Mouse (Mus musculus) cerebellum, adult 2 months (tissue): Measurements from ENCODE around the gene Bcas3. TPM values are rescaled to one million over a fixed set of nuclear protein-coding genes. Genes with fewer than 3 reads are reported as not detected.
A peak's percentile ranks its signal among the peaks of the same experiment; 100 is the strongest.

Experiments used
- DNase-seq, 2 experiments: peaks; one replicate each; pipeline ENCODE4 v3.0.0; 2021
- H3K27ac ChIP-seq: fragments of 200-500 bp; 2 replicates; pipeline ENCODE4 v1.5.1; 2012; ENCODE audit warnings: low read length, control low read depth, inconsistent platforms; ENCODE audit not compliant: insufficient read depth
- H3K27me3 ChIP-seq: fragments of 200-500 bp; 2 replicates; pipeline ENCODE4 v1.6.1; 2012; ENCODE audit warnings: inconsistent platforms, mild to moderate bottlenecking, low read length, moderate library complexity; ENCODE audit not compliant: control insufficient read depth, insufficient read depth
- H3K4me1 ChIP-seq: fragments of 200-500 bp; 2 replicates; pipeline ENCODE4 v1.6.1; 2011; ENCODE audit warnings: low read length; ENCODE audit not compliant: control insufficient read depth, insufficient read depth
- H3K4me3 ChIP-seq: fragments of 200-500 bp; replicated peaks from 2 replicates; pipeline ENCODE3; 2011; ENCODE audit warnings: mild to moderate bottlenecking, low read depth, low read length, control low read depth; ENCODE audit not compliant: insufficient read depth
- CTCF ChIP-seq: fragments of 200-500 bp; IDR thresholded peaks from 2 replicates; pipeline ENCODE4 v1.5.1; 2011; ENCODE audit warnings: low read depth, mild to moderate bottlenecking, control low read depth, low read length, moderate library complexity, borderline replicate concordance; ENCODE audit not compliant: insufficient read depth
- POLR2A ChIP-seq: fragments of 200-500 bp; IDR thresholded peaks from 2 replicates; pipeline ENCODE4 v1.6.1; 2011; ENCODE audit warnings: low read length, control low read depth, borderline replicate concordance; ENCODE audit not compliant: insufficient read depth
- WGBS: fragments of 180-500 bp; shearing (Covaris S2); methylation state at CpG from one replicate; pipeline ENCODE4 v1.1.7; 2018; 5-methylcytosine and 5-hydroxymethylcytosine counted together
- polyA plus RNA-seq: library from polyadenylated mRNA; depleted of rRNA; stranded (reverse); fragments of >200 nt; gene quantifications from 2 replicates; pipeline ENCODE4 v1.2.3, GENCODE M21; 2012

Bcas3 gene
- polyA plus RNA-seq, 1 experiment, result 44.4 TPM

- no peak for TF ChIP-seq CTCF
- no peak for TF ChIP-seq POLR2A
- peaks cover 3% of the 10 kb centered on the region; the same call in 1 of the 2 replicates for H3K4me1 ChIP-seq
- no peak overlapping the region for H3K4me3 ChIP-seq
- H3K27me3 ChIP-seq, result peaks cover 45% of the 10 kb centered on the region; the same call in 1 of the 2 replicates
- DNase-seq, result no peak
- no peak overlapping the region for H3K27ac ChIP-seq
- 7% methylated on average over 16 of the region's 16 CpGs for WGBS
Observed at GRCm38 (mm10) chr11:85835753-85836522, 483.0 kb downstream of the Bcas3 start.

DNA sequence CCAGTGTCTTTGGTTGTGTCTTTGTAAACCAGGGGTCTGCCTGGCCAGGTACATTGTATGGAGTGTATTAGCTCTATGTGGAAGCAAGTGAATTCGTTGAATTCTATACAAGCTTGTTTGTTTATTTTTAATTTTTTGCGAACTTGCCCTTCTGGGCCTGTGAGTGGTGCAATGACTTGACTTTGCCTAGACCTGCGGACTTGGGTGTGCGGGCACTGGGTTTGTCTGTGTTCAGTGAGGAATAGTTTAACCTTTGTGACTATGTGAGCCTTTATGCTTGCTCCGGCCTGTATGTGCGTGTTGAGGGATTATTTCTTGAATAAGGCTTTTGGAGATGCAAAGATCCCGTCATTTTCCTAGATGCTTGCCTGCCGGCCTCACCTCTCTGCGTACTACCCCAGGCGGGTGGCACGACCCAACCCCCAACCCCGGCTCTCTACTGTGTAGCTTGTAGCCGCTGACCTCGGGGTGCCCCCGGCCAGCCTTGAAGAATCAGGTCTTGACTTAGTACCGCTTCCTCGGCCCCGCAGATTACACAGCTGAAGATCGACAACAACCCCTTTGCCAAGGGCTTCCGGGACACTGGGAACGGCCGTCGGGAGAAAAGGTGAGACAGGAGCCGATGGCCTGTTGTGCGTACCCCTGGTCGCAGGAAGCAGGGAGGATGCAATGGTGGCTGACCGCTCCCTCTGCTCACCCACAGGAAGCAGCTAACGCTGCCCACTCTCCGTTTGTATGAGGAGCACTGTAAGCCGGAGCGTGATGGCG is 483.7 kb downstream of the Bcas3 start:
- H3K4me3 ChIP-seq, result no peak overlapping the region
- no peak for TF ChIP-seq CTCF
- TF ChIP-seq POLR2A, result no peak
- H3K27me3 ChIP-seq, result peaks cover 49% of the 10 kb centered on the region; the same call in 1 of the 2 replicates
- 8% methylated on average over 32 of the region's 32 CpGs for WGBS
- H3K27ac ChIP-seq, result no peak overlapping the region
- peak in 1 of 2 experiments; percentile 35 for DNase-seq
- H3K4me1 ChIP-seq, result peaks cover 3% of the 10 kb centered on the region; the same call in 1 of the 2 replicates

GRCm38 (mm10) chr11:85837291-85837647 is 484.3 kb downstream of the Bcas3 start:
- no peak for DNase-seq
- WGBS, result 2% methylated on average over 18 of the region's 18 CpGs
- Histone ChIP-seq H3K4me3 (no peak overlapping the region), H3K27ac (no peak overlapping the region), H3K27me3 (peaks cover 51% of the 10 kb centered on the region; the same call in 1 of the 2 replicates), H3K4me1 (peaks cover 3% of the 10 kb centered on the region; the same call in 1 of the 2 replicates)
- TF ChIP-seq CTCF (no peak), POLR2A (no peak)

GRCm38 (mm10) chr11:85837648-85838423 is 484.9 kb downstream of the Bcas3 start:
- Histone ChIP-seq H3K4me3 (no peak overlapping the region), H3K4me1 (peaks cover 4% of the 10 kb centered on the region; the same call in 1 of the 2 replicates), H3K27me3 (peaks cover 45% of the 10 kb centered on the region; the same call in 1 of the 2 replicates), H3K27ac (no peak overlapping the region)
- peak in 1 of 2 experiments; percentile 35 for DNase-seq
- WGBS, result 2% methylated on average over 67 of the region's 67 CpGs
- TF ChIP-seq CTCF (no peak), POLR2A (no peak)

GRCm38 (mm10) chr11:85838424-85839257 is 485.7 kb downstream of the Bcas3 start:
- DNase-seq, result no peak
- no peak overlapping the region for H3K4me3 ChIP-seq
- no peak overlapping the region for H3K27ac ChIP-seq
- TF ChIP-seq POLR2A (no peak), CTCF (no peak)
- H3K27me3 ChIP-seq, result peaks cover 46% of the 10 kb centered on the region; the same call in 1 of the 2 replicates
- peaks cover 6% of the 10 kb centered on the region; the same call in 1 of the 2 replicates for H3K4me1 ChIP-seq
- WGBS, result 20% methylated on average over 20 of the region's 20 CpGs

DNA sequence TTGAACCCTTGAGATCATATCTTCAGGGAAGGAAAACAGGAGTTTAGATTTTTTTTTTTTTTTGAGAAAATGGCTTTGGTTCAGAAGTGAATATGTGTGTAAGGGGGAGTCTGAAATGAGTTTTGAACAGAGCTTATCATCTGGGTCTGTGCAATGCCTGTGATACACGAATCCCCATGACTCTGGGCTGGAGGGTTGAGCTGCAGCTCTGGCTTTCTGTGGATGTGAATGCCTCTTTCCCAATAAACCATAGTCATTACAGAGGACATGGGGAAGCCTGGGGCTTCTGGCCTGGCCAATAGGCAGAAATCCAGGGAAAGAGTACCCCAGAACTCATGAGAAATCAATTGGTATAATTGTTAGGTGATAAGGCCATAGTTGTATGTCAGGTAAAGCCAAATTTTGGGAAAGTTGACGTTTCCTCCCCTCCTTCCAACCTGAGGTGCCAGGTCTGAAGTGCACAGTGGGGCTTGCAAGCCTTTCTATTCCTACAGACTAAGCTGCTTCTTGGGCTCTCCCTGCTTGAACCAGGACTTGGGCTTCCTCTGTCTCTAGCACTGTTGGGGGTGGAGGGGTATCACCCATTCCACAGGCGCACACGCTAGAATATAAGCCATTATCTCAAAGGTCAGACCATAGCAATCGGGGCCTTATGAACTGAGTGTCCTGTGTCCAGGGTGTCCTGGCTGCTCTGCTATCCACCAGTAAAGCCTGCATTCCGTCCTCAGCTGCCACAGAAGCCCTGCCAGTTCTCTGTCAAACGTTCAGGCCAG is 486.5 kb downstream of the Bcas3 start:
- Histone ChIP-seq H3K27ac (no peak overlapping the region), H3K27me3 (peaks cover 46% of the 10 kb centered on the region; the same call in 1 of the 2 replicates), H3K4me3 (no peak overlapping the region), H3K4me1 (peaks cover 8% of the 10 kb centered on the region; the same call in 1 of the 2 replicates)
- WGBS, result 48% methylated on average over 7 of the region's 7 CpGs
- TF ChIP-seq CTCF, result no peak
- no peak for TF ChIP-seq POLR2A
- no peak for DNase-seq
